Mouse (Mus musculus) testis, adult 2 months (tissue): ENCODE measurements around the gene Tenm1.

Source experiments
- CTCF ChIP-seq: fragments of 200-500 bp; IDR thresholded peaks from 2 replicates; pipeline ENCODE4 v1.5.1; 2012; ENCODE audit warnings: low read depth, mild to moderate bottlenecking, inconsistent platforms, low read length, moderate library complexity; ENCODE audit not compliant: control insufficient read depth, insufficient read depth, insufficient replicate concordance
- POLR2A ChIP-seq: fragments of 200-500 bp; IDR thresholded peaks from 2 replicates; pipeline ENCODE4 v1.6.1; 2012; ENCODE audit warnings: low read depth, mild to moderate bottlenecking, inconsistent platforms, low read length, moderate library complexity; ENCODE audit not compliant: control insufficient read depth

- TF ChIP-seq POLR2A, result no peak
- TF ChIP-seq CTCF, result no peak
Measured at GRCm38 (mm10) chrX:42558683-42559082, 870.2 kb downstream of the Tenm1 start.
